Mouse (Mus musculus) heart, postnatal 36 days (tissue): ENCODE results near the gene Bag6. TPM values are rescaled to one million over a fixed set of nuclear protein-coding genes. Genes with fewer than 3 reads are reported as not detected.
A peak's percentile ranks its signal among the peaks of the same experiment; 100 is the strongest.

Source experiments
- DNase-seq, 2 experiments: peaks; one replicate each; pipeline ENCODE4 v3.0.0; 2021 to 2022
- intact Hi-C: fragments of 180-260 bp; cut with DNase I; formaldehyde crosslinking; loops from one replicate; pipeline ENCODE4 v1.15.1; 2025
- total RNA-seq, 2 experiments: library from RNA; stranded (reverse); gene quantifications; 2 replicates each; pipeline ENCODE4 v1.2.3; 2021

The Bag6 gene
- total RNA-seq, 2 experiments from 2014 or later, result 243 to 268 TPM

DNA sequence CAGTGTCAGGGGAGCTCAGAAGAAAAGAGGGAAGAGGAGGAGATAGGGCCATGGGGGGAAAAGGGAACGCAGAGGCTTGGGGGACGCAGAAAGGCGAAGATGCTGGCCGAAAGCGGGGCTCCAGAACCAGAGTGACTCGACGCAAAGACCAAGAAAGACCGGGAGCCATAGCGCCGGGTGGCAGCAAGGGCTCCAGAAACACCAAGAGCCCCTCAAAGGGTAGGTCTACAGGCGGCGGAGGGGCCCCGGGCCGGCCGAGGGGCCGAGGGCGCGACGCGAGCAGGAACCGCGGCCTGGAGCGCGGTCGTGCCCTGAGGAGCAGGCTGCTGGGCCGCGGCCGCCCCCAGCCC is 29.2 kb downstream of the Bag6 start:
- no peak for DNase-seq

DNA sequence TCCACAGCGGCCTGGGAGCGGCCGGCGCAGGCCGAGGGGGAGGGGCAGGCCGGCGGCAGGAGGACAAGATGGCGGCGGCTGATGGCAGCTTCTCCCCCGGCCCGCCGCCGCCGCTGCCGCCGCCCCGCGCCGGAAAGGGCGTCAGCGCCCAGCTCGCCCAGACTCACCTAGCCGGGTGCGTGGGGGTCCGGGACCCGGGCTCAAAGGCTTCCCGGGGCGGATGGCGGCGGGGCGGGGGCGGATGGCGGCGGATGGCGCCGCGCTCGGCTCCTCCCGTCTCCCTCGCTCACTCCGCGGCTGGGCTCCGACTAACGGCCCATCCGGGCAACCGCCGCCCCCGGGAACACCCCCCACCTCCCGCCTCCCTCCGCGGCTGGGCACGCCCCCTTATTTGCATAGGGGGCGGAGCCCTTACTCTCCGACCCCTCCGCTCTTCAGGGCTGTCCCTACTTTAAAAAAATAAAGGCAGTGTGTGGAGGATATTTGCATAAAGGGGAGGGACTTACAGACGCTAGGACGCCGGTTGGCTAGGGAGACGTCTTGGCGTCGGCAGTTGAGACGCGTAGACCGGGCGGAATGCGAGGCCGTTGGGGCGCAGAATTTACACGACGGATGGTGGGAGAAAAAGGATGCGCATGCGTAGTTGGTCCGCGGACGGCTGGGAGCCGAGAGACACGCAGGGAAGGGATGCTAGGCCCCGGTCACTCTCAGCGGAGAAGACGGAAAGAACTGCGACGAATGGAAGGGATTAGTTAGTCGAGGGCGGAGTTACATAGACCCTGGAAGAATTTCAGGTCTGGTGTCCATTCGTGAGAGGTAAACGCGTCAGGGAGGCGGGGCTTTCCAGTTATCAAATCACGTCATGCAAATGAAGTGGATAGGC is 29.8 kb downstream of the Bag6 start, which contains the start of gene Prrc2a:
Gene Prrc2a, minus strand, starts transcription at position 330 of the 883 bp plus-strand sequence.
- intact Hi-C loops, result loop anchor here (5.0 kb wide), 1 partner anchor 38 kb away; the partner anchor contains the start of gene D17H6S53E
- peak; percentile 95 to 98 for DNase-seq

More for the DNA sequence above, 29.2 kb downstream of the Bag6 start:
- intact Hi-C loops, result loop anchor here (5.0 kb wide), 1 partner anchor 37 kb away; the partner anchor contains the start of gene D17H6S53E

GRCm38 (mm10) chr17:35165451-35166155 is 30.6 kb downstream of the Bag6 start:
- no peak for DNase-seq
- intact Hi-C loops, result no loop called here

- intact Hi-C loops, result no loop called here
- peak in 1 of 2 experiments; percentile 51 for DNase-seq
These were observed 31.5 kb downstream of the Bag6 start for GRCm38 (mm10) chr17:35166352-35167035.

DNA sequence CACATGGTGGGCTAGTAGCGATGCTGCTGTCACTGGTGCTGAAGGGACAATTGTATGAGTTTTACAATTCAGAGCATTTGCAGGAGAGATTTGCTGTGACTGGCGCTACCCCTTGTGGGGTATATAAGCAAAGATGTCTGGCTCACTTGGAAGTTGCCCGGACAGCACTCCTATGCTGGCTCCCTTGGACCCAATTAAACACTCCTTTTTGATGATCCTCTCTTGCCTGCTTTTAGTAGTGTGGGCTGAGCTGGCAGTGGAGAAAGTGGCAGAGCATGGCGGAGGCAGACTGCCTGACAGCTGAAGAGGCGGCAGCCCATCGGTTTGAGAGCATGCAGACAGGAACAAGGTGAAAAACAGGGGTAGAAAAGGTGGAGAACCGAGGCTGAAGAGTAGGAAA is 32.8 kb downstream of the Bag6 start:
- intact Hi-C loops, result loop anchor here (2.0 kb wide), 1 partner anchor 69 kb away; no protein-coding TSS in a partner anchor
- DNase-seq, result no peak

DNA sequence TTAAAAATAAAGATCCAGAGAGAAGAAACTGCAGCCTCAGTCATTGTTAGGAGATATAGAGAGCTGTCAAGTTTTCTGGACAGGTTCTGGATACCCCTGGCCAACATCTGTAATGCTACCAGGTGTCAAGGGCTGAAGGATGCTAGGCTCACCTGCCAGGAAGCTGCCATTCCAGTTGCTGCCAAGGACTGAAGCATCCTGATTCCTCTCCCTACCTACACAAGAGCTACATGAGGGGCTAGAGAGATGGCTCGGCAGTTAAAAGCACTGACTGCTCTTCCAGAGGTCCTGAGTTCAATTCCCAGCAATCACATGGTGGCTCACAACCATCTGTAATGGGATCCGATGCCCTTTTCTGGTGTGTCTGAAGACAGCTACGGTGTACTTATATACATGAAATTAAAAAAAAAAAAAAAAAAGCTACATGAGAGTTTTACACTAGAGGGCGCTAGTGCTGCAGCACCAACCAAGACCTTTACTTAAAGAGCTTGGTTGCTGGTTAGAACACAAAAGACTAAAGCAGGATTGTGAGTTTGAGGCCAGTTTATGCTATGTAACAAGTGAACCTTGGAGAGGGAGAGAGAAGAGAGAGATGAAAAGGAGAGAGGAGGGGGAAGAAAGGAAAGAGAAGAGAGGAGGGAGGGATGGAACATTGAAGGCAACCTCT is 33.7 kb downstream of the Bag6 start:
- no peak for DNase-seq
- intact Hi-C loops, result loop anchor here (2.0 kb wide), 1 partner anchor 68 kb away; no protein-coding TSS in a partner anchor

GRCm38 (mm10) chr17:35172445-35173234 is 37.7 kb downstream of the Bag6 start:
- DNase-seq, result no peak
- intact Hi-C loops, result no loop called here

GRCm38 (mm10) chr17:35173329-35173728 is 38.4 kb downstream of the Bag6 start:
- no peak for DNase-seq
- intact Hi-C loops, result no loop called here

GRCm38 (mm10) chr17:35174201-35174977 is 39.4 kb downstream of the Bag6 start:
- intact Hi-C loops, result no loop called here

DNA sequence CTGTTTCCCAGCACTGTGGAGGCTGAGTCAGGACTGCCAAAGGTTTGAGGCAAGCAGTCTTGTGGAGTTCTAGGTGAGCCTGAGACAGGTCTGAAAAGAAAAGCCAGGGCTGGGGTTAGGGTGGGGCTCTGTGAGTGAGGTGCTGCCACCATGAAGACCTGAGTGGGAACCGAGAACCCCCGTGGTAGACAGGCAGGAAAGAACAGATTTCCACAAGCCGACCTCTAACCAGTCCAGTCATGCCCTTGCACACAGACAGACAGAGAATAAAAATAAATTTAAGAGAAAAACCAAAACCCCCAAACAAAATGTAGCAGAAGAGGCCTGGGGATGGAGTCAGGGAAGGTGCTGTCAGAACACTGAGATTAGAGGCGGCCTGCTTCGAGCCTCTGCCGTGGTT is 40.4 kb downstream of the Bag6 start:
- no peak for DNase-seq
- intact Hi-C loops, result no loop called here

More at GRCm38 (mm10) chr17:35174201-35174977, 39.4 kb downstream of the Bag6 start:
- DNase-seq, result no peak

DNA sequence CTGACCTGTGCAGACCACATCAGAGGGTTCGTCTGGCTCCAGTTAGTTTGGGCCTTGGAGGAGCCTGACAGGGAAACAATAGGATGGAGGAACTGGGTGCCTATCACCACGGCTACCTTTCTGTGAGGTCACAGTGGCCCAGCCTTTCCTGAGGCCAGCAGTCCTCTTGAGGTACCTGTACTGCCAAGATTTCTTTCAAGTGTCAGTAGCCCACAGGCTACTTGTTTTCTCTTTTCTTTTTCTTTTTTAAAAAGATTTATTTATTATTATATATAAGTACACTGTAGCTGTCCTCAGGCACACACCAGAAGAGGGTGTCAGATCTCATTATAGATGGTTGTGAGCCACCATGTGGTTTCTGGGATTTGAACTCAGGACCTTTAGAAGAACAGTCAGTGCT is 41.0 kb downstream of the Bag6 start, which contains the start of gene Aif1:
Gene Aif1, minus strand, starts transcription at position 101 of the 400 bp plus-strand sequence.
- intact Hi-C loops, result no loop called here
- no peak for DNase-seq

DNA sequence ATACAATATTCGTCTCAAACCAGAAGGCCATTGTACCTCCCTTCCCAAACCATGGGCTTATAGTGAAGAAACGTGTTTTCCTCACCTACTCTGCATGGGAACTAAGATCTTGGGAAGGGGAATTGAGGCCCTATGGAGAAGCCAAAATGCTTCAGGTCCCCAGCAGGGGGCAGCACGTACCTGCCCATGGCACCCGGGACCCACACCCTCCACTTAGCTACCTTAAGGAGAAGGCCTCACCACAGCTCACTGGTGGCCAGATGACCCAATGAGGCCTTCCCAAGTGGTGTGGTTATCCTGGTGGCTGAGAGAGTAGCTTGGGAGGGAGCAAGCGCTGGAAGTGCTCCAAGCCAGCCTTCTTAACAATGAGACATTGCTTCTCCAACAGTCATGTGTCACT is 43.5 kb downstream of the Bag6 start:
- intact Hi-C loops, result loop anchor here (1.0 kb wide), 2 partner anchors 17 to 54 kb away; no protein-coding TSS in a partner anchor
- peak; percentile 79 to 83 for DNase-seq

DNA sequence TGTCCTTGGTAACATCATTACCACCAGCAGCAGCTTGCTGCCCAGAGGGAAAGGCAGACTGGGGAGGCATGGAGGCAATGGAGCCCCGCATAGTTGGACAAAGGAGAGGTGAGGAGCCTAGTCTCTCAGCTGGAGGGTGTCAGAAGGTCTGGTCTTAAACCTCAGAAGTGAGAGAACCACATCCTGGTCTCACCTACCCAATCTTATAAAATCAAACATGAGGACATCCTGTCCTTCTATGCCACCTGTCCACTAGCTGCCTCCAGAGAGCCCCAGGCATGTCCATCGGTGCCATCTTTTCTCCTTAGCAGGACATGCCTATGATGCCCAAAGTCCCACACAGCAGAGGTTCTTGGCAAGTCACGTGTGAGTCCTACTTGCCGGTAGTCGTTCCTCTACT is 45.1 kb downstream of the Bag6 start:
- DNase-seq, result no peak
- intact Hi-C loops, result no loop called here

- DNase-seq, result peak; percentile 74 to 78
- intact Hi-C loops, result no loop called here
These were observed 50.9 kb downstream of the Bag6 start for GRCm38 (mm10) chr17:35185639-35186611.

DNA sequence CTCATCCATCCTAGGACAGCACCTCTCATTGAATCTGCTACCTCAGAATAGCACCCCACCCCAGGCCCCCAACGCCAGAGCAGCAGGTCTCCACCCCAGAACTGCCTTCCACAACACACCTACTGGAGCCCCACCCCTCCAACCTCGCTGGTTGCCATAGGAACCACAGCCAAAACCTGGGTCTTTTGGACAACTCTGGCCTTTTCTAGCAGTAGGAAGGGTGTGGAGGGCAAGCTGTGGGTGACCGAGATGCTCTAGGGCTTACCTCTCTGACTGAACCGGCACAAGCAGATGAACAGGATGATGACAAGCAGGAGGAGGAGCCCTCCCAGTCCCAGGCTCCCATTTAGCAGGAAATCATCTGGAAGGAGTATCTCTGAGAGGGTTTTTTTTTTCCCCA is 51.7 kb downstream of the Bag6 start:
- intact Hi-C loops, result no loop called here
- DNase-seq, result peak in 1 of 2 experiments; percentile 49

DNA sequence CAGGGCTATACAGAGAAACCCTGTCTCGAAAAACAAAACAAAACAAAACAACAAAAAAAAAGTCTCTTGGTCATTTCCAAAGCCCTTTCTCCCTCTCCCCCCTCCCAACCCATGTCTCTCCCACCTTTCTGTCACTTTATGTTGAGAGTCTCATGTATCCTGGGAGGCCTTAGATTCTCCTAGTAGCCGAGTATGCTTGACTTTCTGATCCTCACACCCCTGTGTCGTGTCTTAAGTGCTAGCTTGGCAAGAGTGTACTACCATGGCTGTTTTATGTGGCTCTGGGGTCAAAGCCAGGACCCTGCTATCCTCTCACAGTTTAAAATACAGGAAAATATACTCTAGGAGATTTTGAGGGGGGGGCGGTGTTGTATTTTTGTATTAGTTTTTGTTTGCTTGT is 52.4 kb downstream of the Bag6 start:
- DNase-seq, result no peak
- intact Hi-C loops, result no loop called here

- intact Hi-C loops, result no loop called here
- DNase-seq, result no peak
These were observed 53.1 kb downstream of the Bag6 start, which contains the start of gene Lst1 for GRCm38 (mm10) chr17:35187959-35188610. Gene Lst1, minus strand, starts transcription at chr17:35188439.
